Mouse (Mus musculus): ENCODE results near the gene Fry. TPM values are rescaled to one million over a fixed set of nuclear protein-coding genes. Genes with fewer than 3 reads are reported as not detected.

The Fry gene
- polyA plus RNA-seq, 1 experiment = 2.9 TPM

- TF ChIP-seq CTCF (IDR thresholded peaks at IDR 0.05; ENCODE audit: borderline replicate concordance, insufficient read depth, low read length) = no peak
- no peak for TF ChIP-seq POLR2A (IDR thresholded peaks at IDR 0.05; ENCODE audit: low read depth, low read length)
- H3K4me3 ChIP-seq (ENCODE audit: insufficient read depth, low read length) = no peak overlapping the region
- H3K27ac ChIP-seq (ENCODE audit: insufficient read depth, low read length) = no peak overlapping the region
- no peaks in the 10 kb centered on the region; the same call in 1 of the 2 replicates for H3K4me1 ChIP-seq (ENCODE audit: control insufficient read depth, insufficient read depth, low read length)
Observed at GRCm38 (mm10) chr5:150125920-150126319, 7.5 kb downstream of the Fry start.

DNA sequence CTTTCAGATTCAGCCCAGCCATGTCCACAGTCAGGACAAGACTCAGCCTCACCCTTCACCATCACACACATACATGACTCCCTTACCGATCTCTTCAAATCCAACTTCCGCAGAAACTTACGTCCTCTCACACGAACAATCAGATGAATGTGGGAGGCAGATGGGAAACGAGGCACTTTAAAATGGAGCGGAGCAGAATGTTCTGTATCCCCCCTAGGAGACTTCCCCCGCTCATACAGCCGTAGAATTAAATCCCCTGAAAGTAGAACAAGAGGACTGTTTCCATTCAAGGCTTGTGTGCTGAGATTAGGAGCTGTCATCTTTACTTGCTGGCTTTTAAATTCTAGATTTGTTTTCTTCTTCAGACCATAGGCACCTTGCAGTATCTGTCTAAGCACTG is 10.0 kb downstream of the Fry start:
- Histone ChIP-seq H3K4me3 (ENCODE audit: insufficient read depth, low read length) (no peak overlapping the region), H3K4me1 (ENCODE audit: control insufficient read depth, insufficient read depth, low read length) (no peaks in the 10 kb centered on the region; the same call in 1 of the 2 replicates), H3K27ac (ENCODE audit: insufficient read depth, low read length) (no peak overlapping the region)
- TF ChIP-seq CTCF (IDR thresholded peaks at IDR 0.05; ENCODE audit: borderline replicate concordance, insufficient read depth, low read length) (no peak), POLR2A (IDR thresholded peaks at IDR 0.05; ENCODE audit: low read depth, low read length) (no peak)

DNA sequence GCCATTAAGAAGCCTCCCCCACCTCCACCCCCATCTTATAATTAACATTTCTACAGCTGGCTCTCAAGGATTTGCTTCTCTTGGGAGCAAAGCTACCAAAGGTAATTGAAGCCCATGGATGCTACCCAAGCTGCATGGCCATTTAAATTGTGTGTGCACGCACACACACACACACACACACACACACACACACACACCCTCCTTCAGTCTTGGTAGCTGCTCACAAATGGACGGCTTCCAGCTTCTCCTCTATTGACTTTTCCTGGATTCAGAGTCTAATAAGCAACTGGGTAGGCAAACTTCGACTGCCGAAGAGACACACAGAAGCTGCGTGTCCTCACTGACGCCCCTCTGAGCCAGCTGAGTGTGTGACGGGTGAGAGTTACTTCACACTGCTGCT is 11.7 kb downstream of the Fry start:
- Histone ChIP-seq H3K4me3 (ENCODE audit: insufficient read depth, low read length) (no peak overlapping the region), H3K4me1 (ENCODE audit: control insufficient read depth, insufficient read depth, low read length) (no peaks in the 10 kb centered on the region; the same call in 1 of the 2 replicates), H3K27ac (ENCODE audit: insufficient read depth, low read length) (no peak overlapping the region)
- TF ChIP-seq CTCF (IDR thresholded peaks at IDR 0.05; ENCODE audit: borderline replicate concordance, insufficient read depth, low read length) (no peak), POLR2A (IDR thresholded peaks at IDR 0.05; ENCODE audit: low read depth, low read length) (no peak)

DNA sequence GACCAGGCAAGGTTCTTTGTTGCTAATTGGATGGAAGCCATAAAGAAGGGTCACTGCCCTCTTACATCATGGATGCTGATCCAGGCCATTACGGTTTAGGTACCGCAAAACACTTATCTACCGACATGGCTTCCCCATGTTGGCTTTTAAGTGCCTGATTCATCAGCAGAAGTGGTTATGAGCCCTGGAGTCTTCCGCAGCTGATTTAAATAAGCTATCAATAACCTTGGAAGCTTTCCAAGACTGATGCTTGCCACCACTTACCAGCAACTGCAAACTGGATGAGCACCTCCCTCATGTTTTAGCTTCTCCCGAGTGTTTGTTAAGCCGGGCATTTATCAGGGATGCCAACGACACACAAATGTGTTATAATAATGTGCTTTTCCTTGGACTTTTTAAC is 12.7 kb downstream of the Fry start:
- H3K4me3 ChIP-seq (ENCODE audit: insufficient read depth, low read length) = no peak overlapping the region
- TF ChIP-seq POLR2A (IDR thresholded peaks at IDR 0.05; ENCODE audit: low read depth, low read length) (no peak), CTCF (IDR thresholded peaks at IDR 0.05; ENCODE audit: borderline replicate concordance, insufficient read depth, low read length) (no peak)
- no peaks in the 10 kb centered on the region; the same call in 1 of the 2 replicates for H3K4me1 ChIP-seq (ENCODE audit: control insufficient read depth, insufficient read depth, low read length)
- no peak overlapping the region for H3K27ac ChIP-seq (ENCODE audit: insufficient read depth, low read length)

DNA sequence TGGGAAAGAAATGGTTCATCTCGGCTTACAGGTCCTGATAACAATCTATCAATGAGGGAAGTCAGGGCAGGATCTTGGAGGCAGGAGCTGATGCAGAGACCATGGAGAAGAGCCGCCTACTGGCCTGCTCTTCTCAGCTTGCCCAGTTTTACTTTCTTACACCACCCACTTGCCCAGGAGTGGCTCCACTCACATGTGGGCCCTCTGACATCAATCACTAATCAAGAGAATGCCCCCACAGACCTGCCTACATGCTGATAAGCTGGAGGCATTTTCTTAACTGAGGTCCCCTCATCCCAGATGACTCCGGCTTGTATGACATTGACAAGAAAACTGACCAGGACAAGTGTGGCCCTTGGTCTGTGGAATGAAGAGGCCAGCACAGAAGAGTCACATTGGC is 16.2 kb downstream of the Fry start:
- Histone ChIP-seq H3K4me1 (ENCODE audit: control insufficient read depth, insufficient read depth, low read length) (no peaks in the 10 kb centered on the region), H3K27ac (ENCODE audit: insufficient read depth, low read length) (no peak overlapping the region), H3K4me3 (ENCODE audit: insufficient read depth, low read length) (no peak overlapping the region)
- TF ChIP-seq POLR2A (IDR thresholded peaks at IDR 0.05; ENCODE audit: low read depth, low read length) (no peak), CTCF (IDR thresholded peaks at IDR 0.05; ENCODE audit: borderline replicate concordance, insufficient read depth, low read length) (no peak)

DNA sequence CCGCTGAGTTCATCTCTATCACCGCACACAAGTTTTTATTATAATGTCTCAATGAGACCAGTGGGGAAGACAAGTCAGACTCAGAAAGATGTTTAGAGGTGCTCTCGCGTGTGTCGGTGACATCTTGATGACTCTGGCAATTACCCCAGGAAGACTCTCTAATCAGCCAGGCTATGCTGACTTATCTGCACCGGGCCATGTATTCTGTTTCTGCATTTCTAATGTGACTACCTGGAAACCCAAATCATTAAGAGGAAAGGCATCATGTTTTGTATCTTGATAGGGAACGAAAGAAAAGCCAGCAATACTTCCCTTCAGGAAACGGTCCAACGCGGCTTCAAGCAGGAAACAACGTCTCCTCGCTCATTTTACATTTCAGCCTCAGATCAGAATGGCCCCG is 17.1 kb downstream of the Fry start:
- Histone ChIP-seq H3K4me1 (ENCODE audit: control insufficient read depth, insufficient read depth, low read length) (no peaks in the 10 kb centered on the region), H3K27ac (ENCODE audit: insufficient read depth, low read length) (no peak overlapping the region), H3K4me3 (ENCODE audit: insufficient read depth, low read length) (no peak overlapping the region)
- TF ChIP-seq POLR2A (IDR thresholded peaks at IDR 0.05; ENCODE audit: low read depth, low read length) = no peak
- TF ChIP-seq CTCF (IDR thresholded peaks at IDR 0.05; ENCODE audit: borderline replicate concordance, insufficient read depth, low read length) = no peak

- H3K27ac ChIP-seq (ENCODE audit: insufficient read depth, low read length) = no peak overlapping the region
- no peak overlapping the region for H3K4me3 ChIP-seq (ENCODE audit: insufficient read depth, low read length)
- TF ChIP-seq CTCF (IDR thresholded peaks at IDR 0.05; ENCODE audit: borderline replicate concordance, insufficient read depth, low read length) (no peak), POLR2A (IDR thresholded peaks at IDR 0.05; ENCODE audit: low read depth, low read length) (no peak)
- no peaks in the 10 kb centered on the region for H3K4me1 ChIP-seq (ENCODE audit: control insufficient read depth, insufficient read depth, low read length)
Observed at GRCm38 (mm10) chr5:150137772-150138451, 19.5 kb downstream of the Fry start.

- H3K27ac ChIP-seq (ENCODE audit: insufficient read depth, low read length) = no peak overlapping the region
- H3K4me1 ChIP-seq (ENCODE audit: control insufficient read depth, insufficient read depth, low read length) = no peaks in the 10 kb centered on the region
- H3K4me3 ChIP-seq (ENCODE audit: insufficient read depth, low read length) = no peak overlapping the region
- TF ChIP-seq POLR2A (IDR thresholded peaks at IDR 0.05; ENCODE audit: low read depth, low read length) (no peak), CTCF (IDR thresholded peaks at IDR 0.05; ENCODE audit: borderline replicate concordance, insufficient read depth, low read length) (no peak)
Observed at GRCm38 (mm10) chr5:150140513-150140912, 22.1 kb downstream of the Fry start.

GRCm38 (mm10) chr5:150145967-150146366 is 27.5 kb downstream of the Fry start:
- Histone ChIP-seq H3K4me3 (ENCODE audit: insufficient read depth, low read length) (no peak overlapping the region), H3K4me1 (ENCODE audit: control insufficient read depth, insufficient read depth, low read length) (no peaks in the 10 kb centered on the region), H3K27ac (ENCODE audit: insufficient read depth, low read length) (no peak overlapping the region)
- TF ChIP-seq POLR2A (IDR thresholded peaks at IDR 0.05; ENCODE audit: low read depth, low read length) = no peak
- TF ChIP-seq CTCF (IDR thresholded peaks at IDR 0.05; ENCODE audit: borderline replicate concordance, insufficient read depth, low read length) = no peak

DNA sequence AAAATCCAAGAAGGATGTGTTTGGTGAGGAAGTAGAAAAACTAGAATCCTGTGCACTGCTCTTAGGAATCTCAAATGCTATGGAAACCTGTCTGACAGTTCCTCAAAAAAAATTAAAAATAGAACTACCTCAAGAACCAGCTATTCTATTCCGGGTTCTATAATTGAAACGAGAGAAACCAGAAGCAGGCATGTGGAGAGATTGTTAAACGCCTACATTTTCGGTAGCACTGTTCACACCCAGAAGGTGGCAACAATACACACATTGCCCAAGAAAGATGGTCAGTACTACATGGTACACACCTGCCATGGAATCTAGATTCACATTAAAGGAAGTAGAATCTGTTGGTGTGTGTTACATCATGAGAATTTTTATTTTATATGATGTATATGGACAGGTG is 28.2 kb downstream of the Fry start:
- no peak for TF ChIP-seq CTCF (IDR thresholded peaks at IDR 0.05; ENCODE audit: borderline replicate concordance, insufficient read depth, low read length)
- TF ChIP-seq POLR2A (IDR thresholded peaks at IDR 0.05; ENCODE audit: low read depth, low read length) = no peak
- H3K4me3 ChIP-seq (ENCODE audit: insufficient read depth, low read length) = no peak overlapping the region
- no peaks in the 10 kb centered on the region for H3K4me1 ChIP-seq (ENCODE audit: control insufficient read depth, insufficient read depth, low read length)
- H3K27ac ChIP-seq (ENCODE audit: insufficient read depth, low read length) = no peak overlapping the region

Data from embryonic fibroblast, embryonic 13.5 days (primary cell).